Mouse (Mus musculus): ENCODE results near the gene Hira.
"Not testable (repeated sequence)": the region's sequence is repeated elsewhere in the genome, so short reads cannot be mapped to it uniquely, and the experiment has no call there.

Gene Hira

DNA sequence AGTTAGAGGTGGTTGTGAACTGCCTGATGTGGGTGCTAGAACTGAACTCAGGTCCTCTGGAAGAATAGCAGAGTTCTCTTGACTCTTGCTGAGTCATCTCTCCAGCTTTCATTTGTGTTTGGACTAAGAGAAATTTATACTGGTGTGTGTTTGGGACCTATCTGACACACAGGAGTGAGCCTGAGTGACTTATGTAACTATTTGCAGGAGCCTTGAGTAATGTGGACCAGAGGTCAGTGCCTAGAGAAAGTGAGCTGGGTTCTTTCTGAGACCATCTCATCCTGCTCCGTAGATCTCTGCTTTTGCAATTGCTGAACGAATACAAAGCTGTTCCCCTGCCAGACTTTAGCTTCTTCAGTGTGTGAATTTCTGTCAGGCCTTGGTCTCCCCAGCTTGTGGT is 44.9 kb downstream of the Hira start:
- DNase-seq (ENCODE audit: low read depth, low spot score): no peak

DNA sequence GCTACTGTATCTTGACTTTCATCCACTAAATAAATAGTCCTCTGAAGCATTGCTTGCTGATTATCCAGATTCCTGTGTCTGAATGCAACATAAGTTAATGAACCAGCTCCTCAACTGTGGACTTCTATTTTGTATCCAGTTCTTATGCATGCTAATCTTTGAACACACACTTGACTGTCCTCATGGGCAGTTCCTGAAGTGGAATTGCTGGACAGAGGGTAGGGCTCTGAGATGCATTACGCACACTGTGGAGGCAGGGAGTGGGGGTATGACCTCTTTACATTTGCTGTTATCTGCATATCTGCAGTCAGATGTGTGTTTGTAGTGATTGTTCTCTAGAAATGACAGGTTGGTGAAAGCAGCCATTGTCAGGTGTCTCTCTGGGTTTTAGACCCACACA is 51.1 kb downstream of the Hira start:
- DNase-seq (ENCODE audit: low read depth, low spot score): no peak

DNA sequence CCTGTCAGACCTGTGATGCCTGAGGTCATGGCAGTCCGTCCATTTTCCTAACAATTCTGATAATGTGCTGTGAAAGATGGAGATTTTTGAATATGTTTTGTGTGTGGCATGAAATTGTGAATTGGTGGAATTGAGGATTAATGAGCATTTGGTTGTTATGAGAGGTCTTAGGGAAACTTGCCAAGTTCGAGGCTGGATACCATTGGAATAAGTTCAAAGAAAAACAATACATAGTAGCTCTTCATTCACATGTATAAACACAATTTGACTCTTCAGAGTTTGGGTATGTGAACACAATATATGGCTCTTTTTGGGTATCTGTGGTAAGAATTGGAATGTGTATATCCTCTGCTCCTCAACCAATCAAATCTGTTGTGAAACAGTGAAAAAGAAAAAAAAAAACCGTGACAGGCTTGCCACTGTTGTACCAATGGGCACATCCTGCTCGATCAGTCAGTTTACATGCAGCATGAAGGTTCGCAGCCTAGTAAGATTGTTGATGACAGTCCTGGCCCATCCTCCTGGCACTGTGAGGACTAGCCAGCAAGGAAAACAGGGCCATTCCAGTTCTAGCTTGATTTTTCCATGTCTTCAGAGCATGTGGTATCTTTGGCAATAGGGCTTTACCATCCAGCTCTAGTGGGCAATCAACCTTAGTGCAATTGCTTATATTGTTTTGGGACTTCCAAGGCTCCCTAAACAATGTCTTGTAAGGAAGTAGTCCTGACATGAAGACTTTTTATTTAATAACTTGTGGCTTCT is 61.7 kb downstream of the Hira start:
- no peak for DNase-seq (ENCODE audit: low read depth, low spot score)

DNA sequence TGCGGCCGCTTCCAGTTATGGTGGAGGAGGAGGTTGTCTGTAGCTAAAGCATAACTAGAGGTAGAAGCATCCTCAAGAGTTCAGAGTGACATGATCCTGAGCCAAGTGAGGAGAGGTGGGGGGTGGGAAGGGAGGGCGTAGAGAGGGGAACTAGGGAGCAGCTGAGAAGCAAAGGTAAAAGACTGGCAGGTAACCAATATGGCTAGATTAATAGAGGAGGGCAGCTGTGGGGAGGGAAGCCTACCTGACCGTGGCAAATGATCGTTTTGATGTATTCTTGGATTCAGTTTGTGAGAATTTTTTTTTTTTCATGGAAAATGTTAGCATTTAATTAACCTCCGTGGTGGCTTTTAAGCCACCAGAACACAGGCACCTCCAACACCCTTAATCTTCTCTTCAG is 67.1 kb downstream of the Hira start:
- no peak for DNase-seq (ENCODE audit: low read depth, low spot score)

DNA sequence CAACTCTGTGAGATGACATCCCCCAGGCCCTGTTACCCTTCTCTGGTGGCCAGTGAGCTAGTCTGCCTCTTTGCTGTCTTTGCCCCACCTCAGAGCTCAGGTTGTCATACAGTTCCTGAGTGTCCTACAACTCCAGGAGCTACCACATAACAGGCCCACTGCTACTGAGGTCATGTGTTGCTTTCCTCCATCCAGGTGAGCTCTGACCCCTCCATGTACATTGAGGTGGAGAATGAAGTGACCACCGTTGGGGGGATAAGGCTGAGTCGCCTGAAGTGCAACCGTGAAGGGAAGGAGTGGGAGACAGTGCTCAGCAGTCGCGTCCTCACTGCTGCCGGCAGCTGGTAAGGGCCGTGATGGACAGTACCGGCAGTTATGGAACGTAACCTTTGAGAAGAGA is 72.1 kb downstream of the Hira start:
- DNase-seq (ENCODE audit: low read depth, low spot score): no peak

DNA sequence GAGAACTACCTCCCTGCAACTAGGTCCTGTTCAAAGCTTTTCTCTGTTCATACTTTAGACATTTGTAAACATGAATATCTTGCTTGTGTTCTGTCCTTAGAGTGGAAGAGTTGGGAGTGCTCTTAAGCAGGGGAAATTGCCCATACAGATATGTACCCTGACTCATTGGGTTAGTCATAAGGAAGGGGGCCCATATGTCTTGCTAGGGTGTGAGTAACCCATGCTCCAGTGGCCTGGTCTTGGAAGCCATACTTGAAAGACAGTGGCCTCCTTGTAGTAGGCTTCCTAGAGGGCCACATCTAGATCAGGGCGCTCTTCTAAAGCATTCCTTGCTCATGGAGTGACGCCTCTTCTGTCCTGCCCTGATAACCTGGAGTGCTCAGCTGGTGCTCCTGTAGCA is 73.5 kb downstream of the Hira start:
- DNase-seq (ENCODE audit: low read depth, low spot score): no peak

DNA sequence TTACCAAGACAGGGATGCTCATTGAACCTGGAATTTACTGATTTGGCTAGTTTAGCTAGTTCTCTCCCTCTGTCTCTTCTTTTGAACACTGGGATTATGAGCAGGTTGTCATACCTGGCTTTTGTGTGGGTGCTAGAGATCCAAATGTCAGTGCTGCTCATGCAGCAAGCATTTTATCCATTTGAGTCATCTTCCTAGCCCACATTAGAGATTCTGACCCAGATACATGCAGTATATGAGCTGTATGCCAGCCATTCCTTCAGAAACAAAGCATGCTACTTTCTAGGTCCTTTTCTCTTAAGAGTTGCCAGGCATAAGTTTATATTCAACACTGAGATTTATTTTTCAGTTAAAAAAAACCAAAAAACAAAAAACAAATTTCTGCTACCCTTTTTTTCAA is 76.0 kb downstream of the Hira start:
- DNase-seq (ENCODE audit: low read depth, low spot score): no peak

DNA sequence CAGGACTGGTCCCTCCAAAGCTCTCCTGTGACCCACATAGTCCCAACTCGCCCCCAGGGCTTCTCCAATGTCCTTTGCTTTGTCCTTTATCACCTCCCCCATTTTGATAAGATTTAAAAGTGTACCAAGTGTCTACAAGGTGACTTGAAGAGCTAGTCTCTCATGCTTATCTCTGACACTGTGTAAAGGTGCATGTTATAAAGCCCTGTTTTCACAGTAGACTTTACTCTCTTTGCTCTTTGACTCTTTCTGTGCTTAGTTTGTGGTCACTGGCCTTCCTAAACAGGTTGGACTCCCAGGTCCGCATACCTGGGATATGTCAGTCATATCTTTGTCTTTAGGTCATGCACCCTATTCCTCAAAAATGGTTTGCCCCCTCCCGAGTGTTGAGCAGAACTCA is 78.2 kb downstream of the Hira start:
- no peak for DNase-seq (ENCODE audit: low read depth, low spot score)

DNA sequence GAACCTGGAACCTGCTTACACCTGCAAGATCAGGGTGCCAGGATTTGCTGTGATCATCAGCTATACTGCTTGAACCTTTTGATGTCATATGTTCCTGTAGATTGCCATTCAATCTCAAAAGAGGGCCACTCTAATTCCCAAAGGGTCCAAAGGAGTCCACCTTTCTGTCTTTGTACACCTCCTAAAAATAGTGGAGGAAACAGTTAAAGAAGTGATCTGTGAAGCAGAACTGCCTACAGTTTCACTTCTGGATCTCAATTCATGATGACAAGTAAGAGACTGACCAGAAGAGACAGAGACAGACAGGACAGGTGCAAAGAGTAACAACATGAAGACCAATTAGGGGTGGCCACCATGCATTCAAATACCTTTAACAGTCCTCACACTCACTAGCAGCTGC is 86.6 kb downstream of the Hira start:
- no peak for DNase-seq (ENCODE audit: low read depth, low spot score)

DNA sequence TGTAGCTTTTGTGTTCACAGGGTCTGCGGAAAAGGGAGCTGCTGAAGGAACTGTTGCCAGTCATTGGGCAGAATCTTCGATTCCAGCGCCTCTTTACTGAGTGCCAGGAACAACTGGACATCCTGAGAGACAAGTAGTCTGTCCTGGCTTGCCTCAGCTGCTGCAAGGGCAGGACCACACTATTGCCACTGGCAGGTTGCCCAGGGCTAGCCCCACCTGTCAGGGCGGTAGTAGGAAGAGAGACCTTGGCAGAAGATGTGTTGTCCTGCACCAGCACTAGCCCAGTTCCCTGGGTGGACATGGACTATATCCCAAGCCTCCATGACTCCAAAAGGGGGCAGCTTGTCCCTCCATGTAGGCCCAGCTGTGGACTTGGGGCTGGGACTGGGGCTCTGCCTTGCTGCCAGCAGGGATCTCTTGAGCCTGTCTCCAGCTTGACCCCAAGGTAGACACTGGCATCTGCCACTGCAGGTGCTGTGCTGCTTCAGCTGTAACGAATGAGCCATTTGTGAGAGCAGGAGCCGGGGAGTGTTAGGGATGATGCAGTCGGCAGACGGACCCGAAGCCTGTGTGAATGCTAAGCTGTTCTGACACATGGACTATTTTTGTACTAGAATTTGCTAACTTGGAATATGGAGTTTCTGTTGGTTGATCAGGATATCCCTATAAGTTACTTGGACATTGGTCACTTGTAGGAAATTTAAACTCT is 92.7 kb downstream of the Hira start:
- no peak for DNase-seq (ENCODE audit: low read depth, low spot score)

DNA sequence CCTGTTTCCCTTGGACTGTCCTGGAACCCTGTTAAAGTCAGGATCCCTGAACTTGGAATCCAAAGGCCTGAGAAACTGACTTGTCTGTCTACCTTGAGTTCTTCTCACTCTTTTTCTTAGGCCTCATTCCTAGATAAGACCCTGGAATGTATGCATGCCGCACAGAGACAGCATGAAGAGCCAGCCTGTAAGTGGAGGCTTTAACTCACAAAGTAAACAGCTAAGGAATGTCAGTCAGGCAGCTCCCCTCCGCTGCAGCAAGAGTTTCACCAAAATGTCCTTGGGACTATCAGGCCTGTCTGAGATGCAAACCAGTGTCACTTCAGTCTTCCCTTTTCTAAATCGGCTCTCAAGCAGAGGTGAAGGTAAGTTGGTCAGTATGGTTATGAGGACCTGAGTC is 94.0 kb downstream of the Hira start:
- DNase-seq (ENCODE audit: low read depth, low spot score): no peak

DNA sequence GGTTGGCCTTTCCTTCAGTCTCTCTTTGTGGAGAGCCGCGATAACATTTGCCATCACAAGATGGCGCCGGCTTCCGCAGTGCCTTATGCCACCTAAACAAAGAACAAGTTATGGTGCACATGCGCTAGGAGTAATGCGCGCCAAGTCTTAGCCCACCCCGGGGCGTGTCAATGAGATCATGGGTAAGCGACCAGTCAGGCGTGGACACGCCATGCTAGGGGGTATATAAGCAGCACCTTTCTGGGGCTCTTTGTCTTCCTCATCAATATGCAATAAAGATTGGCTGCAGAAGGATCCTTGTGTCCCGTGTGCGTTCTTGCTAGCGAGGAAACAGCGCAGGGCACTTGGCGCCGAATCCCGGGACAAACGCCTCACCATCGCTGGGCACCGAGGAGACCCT is 98.8 kb downstream of the Hira start:
- DNase-seq (ENCODE audit: low read depth, low spot score): not testable (repeated sequence)

DNA sequence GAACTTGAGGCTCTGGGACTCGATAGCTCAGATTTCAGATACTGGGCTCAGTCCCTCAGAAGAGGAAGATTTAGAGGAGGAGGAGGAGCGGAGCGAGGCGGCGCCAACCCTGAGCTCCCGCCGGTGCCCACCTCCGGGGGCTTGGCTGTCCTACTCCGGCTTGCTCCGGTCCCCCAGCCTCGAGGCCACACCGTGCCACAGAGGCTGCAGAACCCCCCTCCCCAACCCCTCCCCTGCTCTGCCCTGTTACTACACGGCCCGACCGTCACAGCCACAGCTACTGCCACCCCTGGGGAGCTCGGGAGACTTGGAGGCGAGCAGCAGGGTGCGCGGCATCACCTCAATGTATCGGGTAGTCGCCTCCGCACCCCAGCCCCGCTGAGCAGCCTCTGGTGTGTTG is 99.5 kb downstream of the Hira start:
- DNase-seq (ENCODE audit: low read depth, low spot score): no peak

DNA sequence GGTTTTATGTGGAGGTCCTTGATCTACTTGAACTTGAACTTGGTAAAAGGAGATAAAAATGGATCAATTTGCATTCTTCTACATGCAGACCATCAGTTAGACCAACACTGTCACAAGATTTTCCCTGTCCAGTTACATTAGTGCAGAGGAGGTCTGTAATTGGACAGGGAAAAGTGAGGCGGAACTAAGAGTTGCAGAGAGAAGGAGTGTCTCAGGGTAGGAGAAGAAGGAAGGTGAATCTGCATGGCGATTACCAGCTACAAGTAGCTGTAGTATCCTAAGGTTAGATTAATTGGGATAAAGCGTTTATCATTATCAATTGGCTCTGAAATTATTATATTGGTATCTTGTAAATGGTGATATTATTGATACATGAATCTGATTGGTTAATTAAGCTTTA is 109.5 kb downstream of the Hira start:
- no peak for DNase-seq (ENCODE audit: low read depth, low spot score)

DNA sequence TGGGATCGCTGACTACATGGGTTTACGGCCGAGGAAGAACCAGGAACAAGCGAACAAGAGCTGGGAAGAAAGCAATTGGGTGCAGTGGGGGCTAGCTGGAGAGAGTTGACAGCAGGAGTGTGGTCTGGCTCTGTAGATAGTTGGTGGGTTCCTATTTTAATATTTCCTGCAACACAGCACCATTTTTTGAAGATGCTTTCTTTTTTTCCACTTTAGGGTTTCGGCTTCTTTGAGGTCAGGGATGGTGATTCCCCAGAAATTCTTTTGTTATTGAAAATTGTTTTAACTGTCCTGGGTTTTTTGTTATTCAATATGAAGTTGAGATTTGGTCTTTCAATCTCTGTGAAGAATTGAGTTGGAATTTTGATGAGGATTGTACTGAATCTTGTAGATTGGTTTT is 110.0 kb downstream of the Hira start:
- DNase-seq (ENCODE audit: low read depth, low spot score): no peak

DNA sequence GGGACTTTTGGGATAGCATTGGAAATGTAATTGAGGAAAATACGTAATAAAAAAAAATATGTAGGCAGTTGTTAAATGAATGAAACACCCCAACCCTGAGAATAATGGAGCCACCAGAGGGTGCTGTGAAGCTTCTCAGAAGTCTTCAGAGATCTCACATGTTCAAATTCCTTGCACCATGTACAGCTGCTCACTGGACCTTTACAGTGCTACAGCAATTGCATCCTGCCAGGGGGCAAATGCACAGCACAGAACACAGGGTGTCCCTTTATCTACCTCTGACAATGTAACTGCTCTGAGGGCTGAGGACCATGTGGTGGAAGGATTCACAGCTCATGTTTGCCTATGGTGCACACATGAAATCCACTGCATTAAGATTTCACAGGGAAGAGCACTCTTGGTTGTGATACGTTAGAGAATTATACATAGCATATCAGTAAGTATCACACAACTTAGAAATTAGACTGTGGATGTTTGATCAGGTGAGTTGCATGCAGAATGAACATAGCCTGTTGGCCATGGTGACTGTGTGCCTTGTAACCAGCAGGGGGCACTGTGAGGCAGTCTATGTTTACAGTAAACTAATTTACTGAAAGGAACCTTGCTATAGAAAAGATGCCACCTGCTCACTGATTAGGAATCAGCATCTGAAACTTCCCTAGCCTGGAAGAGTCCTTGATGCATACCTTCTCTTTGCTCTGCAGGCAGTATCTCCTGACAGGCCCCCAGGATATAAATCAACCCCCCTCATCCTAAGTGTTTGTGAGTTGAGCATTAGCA is 126.0 kb downstream of the Hira start:
- not testable (repeated sequence) for DNase-seq (ENCODE audit: low read depth, low spot score)

DNA sequence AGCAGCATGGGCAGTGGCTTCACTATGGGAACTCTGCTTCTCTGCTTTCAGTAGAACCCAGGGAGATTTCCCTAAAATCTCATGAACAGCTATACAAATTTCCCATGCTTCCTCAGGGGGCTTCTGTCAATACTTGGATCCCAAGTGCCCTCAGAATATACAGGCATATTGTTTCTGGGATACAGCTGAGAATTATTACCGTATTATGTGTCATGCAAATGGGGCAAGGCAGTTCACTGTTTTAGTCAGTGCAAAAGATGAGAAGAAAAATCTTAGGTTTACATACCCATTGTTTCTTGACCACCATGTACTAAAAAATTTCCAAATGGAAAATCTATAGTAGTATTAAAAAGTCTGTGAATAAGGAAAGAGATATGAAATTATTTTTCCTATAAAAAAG is 126.9 kb downstream of the Hira start:
- no peak for DNase-seq (ENCODE audit: low read depth, low spot score)

DNA sequence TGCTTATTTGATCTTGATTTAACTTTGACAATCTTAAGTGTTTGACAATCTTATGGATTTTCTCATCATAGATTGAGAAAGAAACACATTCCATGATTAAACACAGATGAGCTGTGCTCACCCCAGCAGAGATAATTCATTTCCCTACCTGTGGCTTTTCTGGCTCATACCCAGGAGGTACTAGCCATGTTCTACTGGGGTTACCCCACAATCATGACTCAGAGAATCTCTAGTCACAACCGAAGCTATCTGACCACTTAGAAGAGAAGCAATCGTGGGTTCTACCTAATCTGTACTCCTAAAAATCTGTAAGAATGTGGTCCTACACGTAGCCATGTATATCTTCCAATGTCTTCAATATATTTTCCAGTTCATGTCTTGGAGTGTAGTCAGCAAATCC is 128.5 kb downstream of the Hira start:
- no peak for DNase-seq (ENCODE audit: low read depth, low spot score)

DNA sequence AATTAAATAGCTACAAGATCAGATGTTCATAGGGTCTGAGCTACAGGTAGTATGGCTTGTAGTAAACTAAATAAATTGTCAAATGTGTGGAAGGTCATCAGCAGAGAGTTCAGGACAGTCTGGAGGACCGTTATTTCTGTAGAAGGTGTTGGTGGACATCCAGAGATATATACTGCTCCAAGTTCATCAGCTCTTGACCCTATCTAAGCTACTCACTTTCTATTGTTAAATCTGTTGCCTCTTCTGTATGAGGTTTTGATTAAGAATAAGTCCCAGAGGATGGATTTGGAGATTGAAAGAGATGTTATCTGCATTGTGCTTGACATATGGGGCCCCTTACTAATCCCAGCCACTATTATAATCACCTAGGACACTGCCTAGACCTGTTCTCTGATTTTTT is 129.9 kb downstream of the Hira start:
- DNase-seq (ENCODE audit: low read depth, low spot score): no peak

DNA sequence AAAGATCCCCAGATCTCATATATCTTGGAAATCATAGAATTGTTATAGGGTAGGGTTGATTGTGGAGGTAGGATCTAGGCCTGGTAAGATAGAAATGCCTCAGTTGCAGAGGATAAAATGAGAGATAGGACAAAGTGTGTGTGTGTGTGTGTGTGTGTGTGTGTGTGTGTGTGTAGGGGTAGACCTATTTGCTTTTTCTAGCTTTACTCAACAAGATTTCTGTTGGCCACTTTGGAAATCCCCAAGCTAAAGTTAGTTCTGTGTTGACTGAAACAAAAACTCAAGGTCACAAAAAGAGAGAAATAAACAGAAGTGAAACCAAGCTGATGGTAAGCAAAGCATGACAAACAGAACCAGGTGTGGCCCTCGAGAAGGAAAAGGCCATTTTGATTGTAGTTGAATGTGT is 130.4 kb downstream of the Hira start:
- not testable (repeated sequence) for DNase-seq (ENCODE audit: low read depth, low spot score)

DNA sequence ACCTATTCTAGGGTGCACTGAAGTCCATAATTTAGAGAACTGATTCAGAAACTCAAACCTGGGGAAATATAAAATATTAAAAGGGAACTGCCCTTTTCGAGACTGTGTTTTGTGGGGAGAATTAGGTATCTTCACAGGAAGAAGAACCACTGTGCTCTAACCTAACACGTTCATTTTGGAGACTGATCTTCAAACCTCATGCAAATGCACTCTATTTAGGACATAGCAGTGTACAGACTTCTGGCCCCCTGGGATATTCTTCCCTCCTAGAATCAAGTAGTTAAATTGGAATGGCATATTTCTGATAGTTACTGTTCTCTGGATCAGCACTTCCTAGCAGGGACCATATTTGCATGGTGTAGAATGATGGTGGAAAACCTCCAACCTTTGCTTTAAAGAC is 133.9 kb downstream of the Hira start:
- DNase-seq (ENCODE audit: low read depth, low spot score): no peak

DNA sequence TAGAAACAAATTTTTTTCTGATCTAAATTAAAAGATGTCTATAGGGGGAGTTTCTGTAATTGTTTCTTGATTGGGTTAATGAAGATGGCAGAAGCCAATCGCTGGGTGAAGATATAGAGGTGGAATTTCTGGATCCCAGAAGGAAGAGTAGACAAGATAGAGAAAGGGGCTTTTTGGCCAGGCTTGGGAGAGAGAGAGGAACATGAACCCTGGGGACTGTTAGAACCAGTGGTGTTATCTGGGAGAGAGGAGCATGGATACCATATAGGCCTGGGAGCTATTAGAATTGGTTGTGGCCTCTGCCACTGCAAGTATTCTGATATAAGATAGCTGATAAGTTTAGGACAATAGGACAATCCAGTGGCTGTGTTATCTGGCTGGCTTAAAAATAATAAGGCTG is 136.7 kb downstream of the Hira start:
- no peak for DNase-seq (ENCODE audit: low read depth, low spot score)

DNA sequence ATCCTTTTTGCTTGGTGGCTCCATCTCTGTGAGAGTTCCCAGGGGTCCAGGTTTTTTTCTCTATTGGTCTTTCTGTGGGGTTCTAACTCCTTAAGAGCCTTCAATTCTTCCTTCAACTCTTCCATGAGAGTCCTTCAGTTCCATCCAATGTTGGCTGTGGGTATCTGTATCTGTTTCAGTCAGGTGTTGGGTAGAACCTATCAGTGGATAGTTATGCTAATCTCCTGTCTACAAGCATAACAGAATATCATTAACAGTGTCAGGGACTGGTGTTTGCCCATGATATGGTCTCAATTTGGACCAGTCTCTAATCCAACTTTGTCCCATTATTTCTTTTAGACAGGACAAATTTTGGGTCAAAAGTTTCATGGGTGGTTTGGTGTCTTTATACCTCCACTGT is 137.8 kb downstream of the Hira start:
- DNase-seq (ENCODE audit: low read depth, low spot score): no peak
